Mouse (Mus musculus): ENCODE data around the gene Tnpo2. TPM values are rescaled to one million over a fixed set of nuclear protein-coding genes. Genes with fewer than 3 reads are reported as not detected.
"Not testable (repeated sequence)": the region's sequence is repeated elsewhere in the genome, so short reads cannot be mapped to it uniquely, and the experiment has no call there.

The Tnpo2 gene
- polyA plus RNA-seq, 1 experiment from 2014 or later, result 46.4 TPM

- ATAC-seq, result 0 out of 2 replicates have a peak, but pooled peaks have one; percentile 57
These were observed 40.3 kb downstream of the Tnpo2 start for GRCm38 (mm10) chr8:85076993-85077392.

GRCm38 (mm10) chr8:85080214-85080531 is 43.5 kb downstream of the Tnpo2 start:
- ATAC-seq, result no peak
- Histone ChIP-seq H3K27me3 (no peaks in the 10 kb centered on the region), H3K4me2 (peak overlapping the region; percentile 96), H3K4me3 (peak overlapping the region; percentile 95), H3K9ac (peak overlapping the region; percentile 93), H3K9me3 (replicated peaks) (no peaks in the 10 kb centered on the region), H3K36me3 (ENCODE audit: poor library complexity, severe bottlenecking) (peaks cover 39% of the 10 kb centered on the region), H3K27ac (no peak overlapping the region), H3K4me1 (peaks cover 36% of the 10 kb centered on the region)
- WGBS, result 1% methylated on average over 25 of the region's 25 CpGs

More at GRCm38 (mm10) chr8:85076993-85077392, 40.3 kb downstream of the Tnpo2 start:
- peaks cover 28% of the 10 kb centered on the region for H3K4me1 ChIP-seq
- 0% methylated on average over 2 of the region's 2 CpGs for WGBS
- no peak overlapping the region for H3K27ac ChIP-seq
- H3K9ac ChIP-seq, result no peak overlapping the region
- H3K4me2 ChIP-seq, result no peak overlapping the region
- H3K9me3 ChIP-seq (replicated peaks), result no peaks in the 10 kb centered on the region
- no peaks in the 10 kb centered on the region for H3K27me3 ChIP-seq
- H3K36me3 ChIP-seq (ENCODE audit: poor library complexity, severe bottlenecking), result peaks cover 54% of the 10 kb centered on the region
- H3K4me3 ChIP-seq, result no peak overlapping the region

- Histone ChIP-seq H3K9me3 (replicated peaks) (no peaks in the 10 kb centered on the region), H3K36me3 (ENCODE audit: poor library complexity, severe bottlenecking) (peaks cover 39% of the 10 kb centered on the region), H3K27ac (no peak within 1 kb of the TSS), H3K27me3 (no peaks in the 10 kb centered on the region), H3K4me1 (peaks cover 36% of the 10 kb centered on the region), H3K9ac (peak within 1 kb of the TSS; percentile 93), H3K4me2 (peak within 1 kb of the TSS; percentile 96), H3K4me3 (peak within 1 kb of the TSS; percentile 95)
- ATAC-seq, result peak; percentile 28
- WGBS, result under 1% methylated on average over 30 of the region's 30 CpGs
These were observed 44.0 kb downstream of the Tnpo2 start, which contains the start of gene Wdr83os for GRCm38 (mm10) chr8:85080532-85081215. TSS of gene Wdr83os (plus strand) at chr8:85080740.

- Histone ChIP-seq H3K4me2 (peak within 1 kb of the TSS; percentile 96), H3K4me1 (peaks cover 36% of the 10 kb centered on the region), H3K9ac (peak within 1 kb of the TSS; percentile 93), H3K27ac (no peak within 1 kb of the TSS), H3K9me3 (replicated peaks) (no peaks in the 10 kb centered on the region), H3K36me3 (ENCODE audit: poor library complexity, severe bottlenecking) (peaks cover 38% of the 10 kb centered on the region), H3K27me3 (no peaks in the 10 kb centered on the region), H3K4me3 (peak within 1 kb of the TSS; percentile 95)
- peak; percentile 11; the same call in 1 of the 2 replicates for ATAC-seq
- 2% methylated on average over 9 of the region's 9 CpGs for WGBS
These were observed 44.5 kb downstream of the Tnpo2 start, which contains the start of gene Wdr83 for GRCm38 (mm10) chr8:85081216-85081555. TSS of gene Wdr83 (minus strand) at chr8:85081306.

GRCm38 (mm10) chr8:85082169-85082568 is 45.5 kb downstream of the Tnpo2 start:
- WGBS, result 99% methylated on average over 4 of the region's 4 CpGs
- H3K4me3 ChIP-seq; H3K27ac ChIP-seq; H3K9me3 ChIP-seq (replicated peaks); H3K9ac ChIP-seq; ATAC-seq; H3K27me3 ChIP-seq: not testable (repeated sequence)
- Histone ChIP-seq H3K4me2 (peak overlapping the region; percentile 96), H3K4me1 (peaks cover 36% of the 10 kb centered on the region), H3K36me3 (ENCODE audit: poor library complexity, severe bottlenecking) (peaks cover 41% of the 10 kb centered on the region)

- peaks cover 36% of the 10 kb centered on the region for H3K4me1 ChIP-seq
- H3K27me3 ChIP-seq, result no peaks in the 10 kb centered on the region
- peaks cover 46% of the 10 kb centered on the region for H3K36me3 ChIP-seq (ENCODE audit: poor library complexity, severe bottlenecking)
- peak within 1 kb of the TSS; percentile 77 for H3K9ac ChIP-seq
- ATAC-seq, result peak; percentile 80
- WGBS, result under 1% methylated on average over 30 of the region's 30 CpGs
- no peak within 1 kb of the TSS for H3K27ac ChIP-seq
- no peaks in the 10 kb centered on the region for H3K9me3 ChIP-seq (replicated peaks)
- peak within 1 kb of the TSS; percentile 64 for H3K4me3 ChIP-seq
- H3K4me2 ChIP-seq, result peak within 1 kb of the TSS; percentile 96
These were observed 46.5 kb downstream of the Tnpo2 start, which contains the start of gene Man2b1 for GRCm38 (mm10) chr8:85083108-85083813. TSS of gene Man2b1 (plus strand) at chr8:85083270.

- Histone ChIP-seq H3K9me3 (replicated peaks) (no peaks in the 10 kb centered on the region), H3K27me3 (no peaks in the 10 kb centered on the region), H3K4me3 (no peak overlapping the region), H3K27ac (no peak overlapping the region), H3K36me3 (ENCODE audit: poor library complexity, severe bottlenecking) (peaks cover 44% of the 10 kb centered on the region), H3K9ac (no peak overlapping the region), H3K4me2 (no peak overlapping the region), H3K4me1 (peaks cover 32% of the 10 kb centered on the region)
- 90% methylated on average over 8 of the region's 8 CpGs for WGBS
- ATAC-seq, result no peak
These were observed 47.9 kb downstream of the Tnpo2 start for GRCm38 (mm10) chr8:85084633-85085032.

- no peak overlapping the region for H3K4me2 ChIP-seq
- H3K9me3 ChIP-seq (replicated peaks), result no peaks in the 10 kb centered on the region
- H3K27ac ChIP-seq, result no peak overlapping the region
- peaks cover 26% of the 10 kb centered on the region for H3K4me1 ChIP-seq
- peaks cover 50% of the 10 kb centered on the region for H3K36me3 ChIP-seq (ENCODE audit: poor library complexity, severe bottlenecking)
- H3K9ac ChIP-seq, result no peak overlapping the region
- WGBS, result 75% methylated on average over 3 of the region's 3 CpGs
- H3K27me3 ChIP-seq, result no peaks in the 10 kb centered on the region
- no peak for ATAC-seq
- no peak overlapping the region for H3K4me3 ChIP-seq
These were observed 49.5 kb downstream of the Tnpo2 start for GRCm38 (mm10) chr8:85086238-85086637.

- Histone ChIP-seq H3K9ac (no peak overlapping the region), H3K4me2 (no peak overlapping the region), H3K27me3 (no peaks in the 10 kb centered on the region), H3K4me3 (no peak overlapping the region), H3K9me3 (replicated peaks) (no peaks in the 10 kb centered on the region), H3K27ac (no peak overlapping the region), H3K4me1 (peaks cover 6% of the 10 kb centered on the region), H3K36me3 (ENCODE audit: poor library complexity, severe bottlenecking) (peaks cover 60% of the 10 kb centered on the region)
- no peak for ATAC-seq
- 79% methylated on average over 2 of the region's 2 CpGs for WGBS
These were observed 52.1 kb downstream of the Tnpo2 start for GRCm38 (mm10) chr8:85088771-85089170.

- peaks cover 69% of the 10 kb centered on the region for H3K36me3 ChIP-seq (ENCODE audit: poor library complexity, severe bottlenecking)
These were observed 54.1 kb downstream of the Tnpo2 start for GRCm38 (mm10) chr8:85090856-85091255.

GRCm38 (mm10) chr8:85091526-85092090 is 54.9 kb downstream of the Tnpo2 start:
- H3K9ac ChIP-seq, result no peak overlapping the region
- no peak overlapping the region for H3K4me3 ChIP-seq
- WGBS, result 34% methylated on average over 21 of the region's 21 CpGs
- H3K4me1 ChIP-seq, result no peaks in the 10 kb centered on the region
- H3K36me3 ChIP-seq (ENCODE audit: poor library complexity, severe bottlenecking), result peaks cover 70% of the 10 kb centered on the region
- no peak for ATAC-seq
- no peak overlapping the region for H3K27ac ChIP-seq
- H3K9me3 ChIP-seq (replicated peaks), result no peaks in the 10 kb centered on the region
- H3K4me2 ChIP-seq, result no peak overlapping the region
- H3K27me3 ChIP-seq, result no peaks in the 10 kb centered on the region

More at GRCm38 (mm10) chr8:85090856-85091255, 54.1 kb downstream of the Tnpo2 start:
- no peaks in the 10 kb centered on the region for H3K9me3 ChIP-seq (replicated peaks)
- no peak for ATAC-seq
- H3K27me3 ChIP-seq, result no peaks in the 10 kb centered on the region
- 91% methylated on average over 11 of the region's 11 CpGs for WGBS
- H3K27ac ChIP-seq, result no peak overlapping the region
- H3K4me2 ChIP-seq, result no peak overlapping the region
- no peak overlapping the region for H3K4me3 ChIP-seq
- H3K4me1 ChIP-seq, result no peaks in the 10 kb centered on the region
- no peak overlapping the region for H3K9ac ChIP-seq

- Histone ChIP-seq H3K9ac (no peak overlapping the region), H3K27me3 (no peaks in the 10 kb centered on the region), H3K4me2 (no peak overlapping the region), H3K4me3 (no peak overlapping the region), H3K36me3 (ENCODE audit: poor library complexity, severe bottlenecking) (peaks cover 67% of the 10 kb centered on the region), H3K27ac (no peak overlapping the region), H3K9me3 (replicated peaks) (no peaks in the 10 kb centered on the region), H3K4me1 (no peaks in the 10 kb centered on the region)
- 94% methylated on average over 13 of the region's 13 CpGs for WGBS
- no peak for ATAC-seq
These were observed 58.3 kb downstream of the Tnpo2 start for GRCm38 (mm10) chr8:85095051-85095450.

All from forebrain, embryonic 13.5 days (tissue).